Mouse (Mus musculus): ENCODE measurements around the gene Olfr1043.
"Not testable (repeated sequence)": the region's sequence is repeated elsewhere in the genome, so short reads cannot be mapped to it uniquely, and the experiment has no call there.

The Olfr1043 gene

DNA sequence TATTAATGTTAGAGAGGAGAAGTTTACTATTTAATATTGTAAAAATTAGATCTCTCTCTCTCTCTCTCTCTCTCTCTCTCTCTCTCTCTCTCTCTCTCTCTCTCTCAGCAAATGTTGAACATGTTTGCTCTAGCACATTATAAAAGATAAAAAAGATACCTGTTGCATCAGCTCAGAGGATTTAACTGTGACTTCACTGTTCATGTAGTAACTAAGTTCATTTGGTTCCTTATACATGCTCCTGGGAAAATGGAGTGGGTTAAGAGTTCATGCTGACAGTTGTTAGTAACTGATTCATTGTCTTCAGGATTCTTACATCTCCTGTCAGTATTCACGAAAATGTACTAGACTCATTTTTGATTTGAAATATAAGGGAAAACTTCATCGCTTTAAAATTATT, at the start of gene Olfr1043:
Olfr1043 (minus strand) TSS at position 101 of the 400 bp plus-strand sequence.
- DNase-seq: no peak

DNA sequence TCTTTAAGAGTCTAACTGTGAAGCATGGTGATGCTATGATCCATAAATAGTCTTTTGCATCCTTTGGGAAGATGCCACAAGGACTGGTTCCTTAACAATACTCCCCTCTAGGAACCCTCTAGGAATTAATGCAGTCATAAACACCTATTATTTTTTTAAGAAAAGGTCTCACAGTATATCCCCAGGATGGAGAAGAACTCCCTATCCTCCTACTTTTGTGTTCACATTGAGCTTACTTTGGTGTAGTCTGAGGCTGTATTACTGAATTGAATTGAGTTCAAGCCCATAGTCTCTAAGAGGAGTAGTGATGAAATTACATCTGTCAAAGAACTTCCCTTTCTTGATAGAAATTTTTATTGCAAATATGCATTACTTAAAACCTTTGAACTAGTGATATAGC, 35.6 kb upstream of the Olfr1043 start, which contains the start of gene Olfr1045:
Olfr1045 (minus strand) TSS at position 101 of the 400 bp plus-strand sequence.
- DNase-seq: no peak

DNA sequence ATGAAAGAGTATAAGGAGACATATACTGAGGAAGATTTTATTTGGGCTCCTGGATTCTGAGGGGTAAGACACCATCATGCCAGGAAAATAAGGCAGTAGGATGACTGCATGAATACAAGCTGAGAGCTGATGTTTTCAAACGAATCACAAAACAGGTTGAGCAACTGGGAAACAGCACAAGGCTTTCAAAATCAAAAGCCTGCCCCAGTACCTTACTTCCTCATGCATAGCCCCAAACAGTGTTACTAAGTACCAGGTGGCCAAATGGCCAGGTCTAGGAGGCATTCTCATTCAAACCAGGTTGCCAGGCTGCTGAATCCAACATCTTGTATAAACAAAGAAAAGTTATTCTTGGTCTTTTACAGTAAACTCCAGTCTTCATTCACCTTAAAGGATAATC, 28.5 kb upstream of the Olfr1043 start:
- no peak for DNase-seq

- no peak for DNase-seq
Observed at GRCm38 (mm10) chr2:86185583-86185982, 18.3 kb upstream of the Olfr1043 start, which contains the start of gene Olfr52. Olfr52 (minus strand) TSS chr2:86185683.

DNA sequence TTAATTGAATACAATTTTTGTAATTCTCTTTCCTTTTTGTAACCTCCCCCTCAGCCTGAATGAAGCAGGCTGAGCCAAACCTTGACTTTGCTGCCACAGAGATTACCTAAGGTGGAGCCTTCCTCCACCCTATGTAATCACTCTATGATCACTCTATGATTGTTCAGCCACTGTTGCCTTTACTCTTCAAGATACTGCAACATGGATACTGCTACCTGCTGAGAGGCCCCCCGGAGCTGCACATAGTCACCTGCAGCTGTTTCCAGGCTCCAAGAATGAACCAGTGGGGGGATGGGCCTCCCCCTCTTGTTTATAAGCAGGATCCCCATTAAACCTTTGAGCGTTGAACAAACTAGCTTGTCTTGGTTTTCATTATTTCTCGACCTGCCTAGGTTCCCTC, 12.6 kb upstream of the Olfr1043 start:
- DNase-seq: no peak

DNA sequence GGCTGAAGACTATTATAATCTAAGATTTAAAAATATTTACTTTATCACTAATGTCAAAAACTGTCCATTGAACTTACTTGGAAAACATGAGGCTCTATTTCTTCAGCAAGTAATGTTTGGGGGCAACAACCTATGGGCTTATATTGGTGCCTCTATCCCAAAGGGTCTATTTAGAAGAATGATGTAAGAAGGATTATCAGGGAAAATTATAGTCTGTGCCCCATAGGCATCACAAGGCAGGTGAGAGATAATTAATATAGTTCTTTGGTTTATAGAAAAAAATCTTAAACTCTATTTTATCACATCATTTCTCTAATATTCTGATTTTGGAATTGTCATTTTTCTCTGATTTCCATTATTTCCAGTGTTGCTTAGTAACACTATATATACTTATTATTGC, 10.4 kb upstream of the Olfr1043 start, which contains the start of gene Olfr1044:
Olfr1044 (minus strand) TSS at position 101 of the 400 bp plus-strand sequence.
- DNase-seq: no peak

GRCm38 (mm10) chr2:86175422-86175821, 8.1 kb upstream of the Olfr1043 start:
- not testable (repeated sequence) for DNase-seq

- DNase-seq: no peak
Observed at GRCm38 (mm10) chr2:86161738-86162137, 5.6 kb downstream of the Olfr1043 start, which contains the start of gene Olfr1042. Olfr1042 (minus strand) TSS chr2:86161838.

- DNase-seq: no peak
Observed at GRCm38 (mm10) chr2:86146632-86147031, 20.7 kb downstream of the Olfr1043 start, which contains the start of gene Olfr1040. Olfr1040 (minus strand) TSS chr2:86146732.

- no peak for DNase-seq
Observed at GRCm38 (mm10) chr2:86135828-86136227, 31.5 kb downstream of the Olfr1043 start, which contains the start of gene Olfr1039. Olfr1039 (minus strand) TSS chr2:86135928.
